Mouse (Mus musculus): ENCODE results near the gene Grasp.

Grasp gene

GRCm38 (mm10) chr15:101194951-101195823 is 28.8 kb upstream of the Grasp start:
- no peak for DNase-seq (ENCODE audit: low read depth, low spot score)

DNA sequence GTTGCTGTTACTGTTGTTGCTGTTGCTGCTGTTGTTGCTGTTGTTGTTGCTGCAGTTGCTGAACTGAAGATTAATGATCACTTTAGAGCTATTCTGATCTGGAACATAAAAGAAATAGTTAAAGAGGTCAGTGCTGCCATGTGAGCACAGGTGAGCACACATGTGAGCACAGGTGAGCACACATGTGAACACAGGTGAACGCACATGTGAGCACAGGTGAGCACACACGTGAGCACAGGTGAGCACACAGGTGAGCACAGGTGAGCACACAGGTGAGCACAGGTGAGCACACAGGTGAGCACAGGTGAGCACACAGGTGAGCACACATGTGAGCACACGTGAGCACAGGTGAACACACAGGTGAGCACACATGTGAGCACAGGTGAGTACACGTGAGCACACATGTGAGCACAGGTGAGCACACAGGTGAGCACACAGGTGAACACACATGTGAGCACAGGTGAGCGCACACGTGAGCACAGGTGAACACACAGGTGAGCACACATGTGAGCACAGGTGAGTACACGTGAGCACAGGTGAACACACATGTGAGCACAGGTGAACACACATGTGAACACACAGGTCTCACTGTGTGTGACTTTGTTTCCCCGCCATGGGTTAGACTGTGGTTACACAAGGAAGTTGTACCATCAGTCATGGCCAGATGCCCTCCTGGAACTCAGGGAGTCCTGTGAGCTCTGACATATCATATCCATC is 27.8 kb upstream of the Grasp start:
- DNase-seq (ENCODE audit: low read depth, low spot score), result no peak

GRCm38 (mm10) chr15:101196961-101197360 is 27.0 kb upstream of the Grasp start:
- DNase-seq (ENCODE audit: low read depth, low spot score), result no peak

GRCm38 (mm10) chr15:101197497-101198179 is 26.4 kb upstream of the Grasp start:
- no peak for DNase-seq (ENCODE audit: low read depth, low spot score)

DNA sequence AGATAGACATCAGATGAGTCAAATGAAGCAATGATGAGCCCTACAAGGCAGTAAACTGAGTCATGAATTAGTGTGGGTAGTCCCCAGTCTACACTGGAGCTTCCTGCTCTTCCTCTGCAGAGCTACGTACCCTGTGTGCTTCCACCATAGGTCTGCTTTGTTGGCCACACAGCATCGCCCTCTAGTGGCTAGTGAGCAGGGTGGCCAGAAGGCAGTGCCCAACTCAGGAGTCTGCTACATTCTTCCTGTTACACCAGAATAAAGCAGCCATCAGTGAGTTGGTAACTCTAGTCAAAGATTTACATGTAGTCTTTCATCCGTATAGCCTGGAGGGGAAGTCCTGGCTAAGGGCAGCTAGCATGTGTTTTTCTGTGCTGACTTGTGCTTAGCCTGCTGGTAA is 25.8 kb upstream of the Grasp start:
- peak; percentile 85 for DNase-seq (ENCODE audit: low read depth, low spot score)

DNA sequence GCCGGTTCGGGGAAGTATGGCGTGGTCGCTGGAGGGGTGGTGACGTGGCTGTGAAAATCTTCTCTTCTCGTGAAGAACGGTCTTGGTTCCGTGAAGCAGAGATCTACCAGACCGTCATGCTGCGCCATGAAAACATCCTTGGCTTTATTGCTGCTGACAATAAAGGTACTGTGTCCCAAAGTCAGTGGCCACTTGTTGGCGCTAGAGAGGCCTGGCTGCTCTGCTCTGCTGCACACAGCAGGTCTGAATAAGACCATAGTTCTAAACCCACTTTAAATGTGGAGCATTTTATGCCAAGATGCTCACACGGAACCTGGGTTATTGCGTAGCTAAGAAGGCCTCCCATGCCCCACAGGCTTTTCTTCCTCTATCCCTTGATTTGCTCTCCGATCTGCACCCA is 25.1 kb upstream of the Grasp start:
- peak; percentile 29 for DNase-seq (ENCODE audit: low read depth, low spot score)

DNA sequence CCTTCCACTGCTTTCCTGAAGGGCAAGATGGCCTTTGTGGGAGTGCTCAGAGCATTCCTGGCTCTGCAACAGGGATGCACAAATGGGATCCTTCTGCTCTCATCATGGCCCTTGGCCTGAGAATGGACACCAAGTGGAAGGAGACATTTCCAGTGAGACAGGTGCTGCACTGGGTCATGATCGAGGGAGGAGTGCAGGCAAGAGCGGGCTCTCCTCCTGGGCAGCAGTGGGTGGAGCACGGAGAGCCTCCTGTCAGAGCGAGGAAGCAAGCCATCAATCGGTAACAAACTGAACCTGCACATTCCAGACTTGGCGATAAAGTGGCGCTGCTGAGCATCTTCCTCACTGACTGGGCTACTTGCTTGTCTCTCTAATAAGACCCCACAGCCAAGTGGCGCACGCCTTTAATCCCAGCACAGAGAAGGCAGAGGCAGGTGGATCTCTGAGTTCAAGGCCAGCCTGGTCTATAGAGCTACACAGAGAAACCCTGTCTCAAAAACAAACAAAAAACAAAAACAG is 23.2 kb upstream of the Grasp start:
- DNase-seq (ENCODE audit: low read depth, low spot score), result no peak

- DNase-seq (ENCODE audit: low read depth, low spot score), result no peak
Measured at GRCm38 (mm10) chr15:101201414-101201813, 22.6 kb upstream of the Grasp start.

GRCm38 (mm10) chr15:101203673-101204072 is 20.3 kb upstream of the Grasp start:
- no peak for DNase-seq (ENCODE audit: low read depth, low spot score)

- no peak for DNase-seq (ENCODE audit: low read depth, low spot score)
Measured at GRCm38 (mm10) chr15:101204781-101205180, 19.2 kb upstream of the Grasp start.

GRCm38 (mm10) chr15:101210228-101210627 is 13.8 kb upstream of the Grasp start:
- peak; percentile 66 for DNase-seq (ENCODE audit: low read depth, low spot score)

DNA sequence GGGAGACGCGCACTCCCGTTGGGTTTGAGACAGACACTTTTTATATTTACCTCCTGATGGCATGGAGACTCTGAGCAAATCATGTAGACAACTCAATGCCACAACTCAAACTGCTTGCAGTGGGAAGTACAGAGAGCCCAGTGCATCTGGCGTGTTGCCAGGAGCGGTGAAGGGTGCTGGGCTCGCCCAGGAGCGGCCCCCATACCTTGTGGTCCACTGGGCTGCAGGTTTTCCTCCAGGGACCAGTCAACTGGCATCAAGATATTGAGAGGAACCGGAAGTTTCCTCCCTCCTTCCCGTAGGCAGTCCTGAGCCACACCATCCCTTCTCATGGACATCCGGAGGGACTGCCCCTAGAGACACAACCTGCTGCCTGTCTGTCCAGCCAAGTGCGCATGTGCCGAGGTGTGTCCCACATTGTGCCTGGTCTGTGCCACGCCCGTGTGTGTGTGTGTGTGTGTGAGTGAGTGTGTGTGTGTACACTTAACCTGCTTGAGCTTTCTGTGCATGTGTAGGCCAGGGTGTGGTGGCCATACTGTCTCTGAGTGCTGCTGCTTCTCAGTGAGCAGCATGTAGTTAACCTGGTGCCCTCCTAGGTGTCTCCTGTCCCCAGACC is 12.9 kb upstream of the Grasp start:
- DNase-seq (ENCODE audit: low read depth, low spot score), result no peak

- DNase-seq (ENCODE audit: low read depth, low spot score), result no peak
Measured at GRCm38 (mm10) chr15:101212435-101212834, 11.6 kb upstream of the Grasp start.

DNA sequence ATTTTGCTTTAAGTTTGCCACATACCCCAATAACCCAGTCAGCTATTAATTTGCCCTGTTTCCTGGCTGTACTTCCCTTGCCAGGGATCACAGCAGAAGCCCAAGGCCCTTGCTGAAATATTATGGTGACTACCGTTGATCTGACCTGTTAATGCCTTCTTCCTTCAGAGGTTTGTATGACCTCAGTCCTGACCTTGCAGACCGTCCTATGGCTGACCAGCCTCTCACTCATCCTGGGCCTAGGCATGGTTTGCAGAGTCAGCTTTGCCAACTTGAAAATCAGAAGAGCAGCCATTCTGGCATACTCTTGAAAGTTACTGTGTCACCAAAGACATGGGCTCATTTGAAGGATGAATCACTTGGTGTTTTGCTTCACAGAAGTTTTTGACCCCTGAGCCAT is 8.9 kb upstream of the Grasp start:
- no peak for DNase-seq (ENCODE audit: low read depth, low spot score)

DNA sequence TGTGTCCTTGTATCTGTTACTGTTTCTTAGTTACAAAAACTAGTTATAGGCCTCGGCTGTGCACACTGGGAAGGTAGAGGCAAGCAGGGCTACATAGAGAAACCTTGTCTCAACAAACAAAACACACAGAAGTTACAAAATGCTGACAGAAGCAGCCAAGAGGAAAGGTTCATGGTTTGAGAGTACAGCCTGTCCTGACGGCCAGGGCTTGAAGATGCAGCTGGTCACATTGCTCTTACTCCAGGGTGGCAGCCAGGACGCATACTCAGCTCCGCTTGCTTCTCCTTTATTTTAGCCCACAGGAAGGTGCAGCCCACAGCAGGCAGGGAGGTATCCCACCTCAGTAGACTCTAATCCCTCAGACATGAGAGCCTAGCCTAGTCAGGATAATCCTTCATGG is 8.0 kb upstream of the Grasp start:
- no peak for DNase-seq (ENCODE audit: low read depth, low spot score)

DNA sequence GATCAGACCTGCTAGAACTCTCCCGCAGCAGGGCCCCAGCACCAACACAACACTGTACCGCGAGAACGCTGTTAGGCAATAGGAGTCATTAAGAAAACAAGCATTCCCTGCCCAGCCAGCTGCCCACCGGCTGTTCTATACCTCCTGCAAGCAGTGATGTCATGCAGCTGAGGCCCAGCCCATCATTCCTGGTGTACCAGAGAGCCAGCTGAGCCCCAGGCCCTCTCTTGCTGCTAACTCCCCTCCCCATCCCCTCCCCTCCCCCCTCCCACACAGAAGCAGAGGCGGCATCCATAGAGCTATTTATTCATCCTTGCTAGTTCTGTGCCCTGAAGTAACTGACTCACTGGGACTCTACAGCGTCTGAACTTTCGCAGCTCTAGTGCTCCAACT is 3.1 kb upstream of the Grasp start:
- DNase-seq (ENCODE audit: low read depth, low spot score), result no peak

DNA sequence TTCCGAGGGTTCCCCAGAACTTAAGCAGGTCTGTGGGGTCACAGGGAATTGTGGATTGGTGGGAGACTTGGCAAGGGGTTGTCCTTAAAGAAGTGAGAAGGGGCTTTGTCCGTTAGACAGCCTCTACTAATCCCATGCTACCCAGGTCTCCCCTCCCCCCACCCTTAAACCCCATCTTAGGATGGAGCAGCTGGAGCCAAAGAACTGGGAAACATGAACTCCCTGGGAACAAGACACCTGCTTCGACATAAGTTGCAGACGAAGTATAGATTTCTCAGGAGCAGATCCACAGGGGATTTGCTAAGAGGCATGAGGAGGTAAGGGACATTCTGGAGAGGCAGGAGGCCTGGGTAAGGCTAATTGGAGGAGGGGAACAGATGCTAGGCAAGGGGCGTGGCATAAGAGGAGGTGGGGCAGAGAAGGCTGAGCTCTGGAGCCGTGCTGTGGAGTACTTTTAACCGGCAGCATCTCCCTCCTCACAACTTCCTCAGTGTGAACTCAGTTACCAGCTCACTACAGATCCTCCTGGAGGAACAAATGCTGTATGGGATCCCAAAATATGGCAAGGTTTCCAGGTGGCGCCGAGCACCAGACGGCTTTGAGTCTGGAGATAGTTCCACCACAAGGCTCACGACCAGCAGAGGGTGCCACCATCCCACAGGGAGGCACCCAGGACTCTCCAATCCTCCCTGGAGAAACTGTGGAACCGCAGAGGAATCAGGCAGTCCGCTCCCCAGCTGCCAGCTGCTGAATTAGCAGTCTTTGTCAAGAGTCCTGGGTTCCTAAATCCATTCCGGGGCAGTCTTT is 2.5 kb upstream of the Grasp start:
- peak; percentile 84 for DNase-seq (ENCODE audit: low read depth, low spot score)

GRCm38 (mm10) chr15:101222897-101223482 is 998 bp upstream of the Grasp start:
- peak; percentile 61 for DNase-seq (ENCODE audit: low read depth, low spot score)

GRCm38 (mm10) chr15:101223596-101223995 is 392 bp upstream of the Grasp start:
- no peak for DNase-seq (ENCODE audit: low read depth, low spot score)

GRCm38 (mm10) chr15:101224977-101225376 is 989 bp downstream of the Grasp start:
- no peak for DNase-seq (ENCODE audit: low read depth, low spot score)

Data from A20 (cell line).